8 mouse cellular contexts compared by ENCODE assay signal in the genomic region with DNA sequence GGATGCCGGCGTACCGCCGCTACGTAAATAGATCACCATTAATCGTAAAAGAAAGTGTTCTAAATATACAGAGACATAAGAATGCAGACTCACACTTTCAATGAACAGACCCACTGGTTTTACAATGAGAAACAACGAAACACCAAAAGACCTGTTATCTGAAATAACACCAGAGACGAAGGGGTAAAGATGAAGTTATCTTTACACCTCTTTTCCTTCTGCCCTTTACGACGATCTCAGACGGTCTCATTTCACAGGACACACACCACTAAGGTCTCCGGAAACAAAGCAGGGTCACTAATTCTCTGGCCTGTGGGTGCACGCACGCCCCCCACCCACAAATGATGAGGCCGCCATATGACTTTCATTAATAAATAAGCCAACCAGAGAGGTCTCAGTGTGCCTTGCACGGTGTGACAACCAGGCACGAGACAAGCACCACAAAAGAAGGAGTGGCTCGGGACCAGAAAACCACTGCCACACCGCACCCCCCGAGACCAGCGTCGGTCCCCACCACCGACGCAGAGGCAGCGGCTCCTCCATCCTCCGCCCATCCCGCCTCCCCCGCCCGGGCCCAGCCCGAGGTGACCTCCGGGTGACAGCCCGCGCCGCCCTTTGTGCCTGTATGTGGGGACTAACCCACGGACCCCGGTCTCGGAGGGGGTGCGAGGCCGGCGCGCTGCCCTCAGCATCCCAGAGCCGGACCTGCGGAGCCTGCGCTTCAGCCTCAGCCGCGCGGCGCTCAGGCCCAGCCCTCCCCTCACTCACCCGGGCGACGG. TPM values are rescaled to one million over a fixed set of nuclear protein-coding genes. Genes with fewer than 3 reads are reported as not detected.
DNase-seq lines count a peak whose midpoint lies in the region; ATAC-seq lines count a peak whose summit lies in the region.

No protein-coding gene starts in this region.

- H3K4me3 ChIP-seq in heart, embryonic 12.5 days, result peak overlapping the region; percentile 71
- peak overlapping the region; percentile 92 for H3K4me3 ChIP-seq in hindbrain, embryonic 10.5 days
- peak overlapping the region; percentile 64 for H3K4me3 ChIP-seq in macrophage (ENCODE audit: inconsistent target)

- peak overlapping the region; percentile 76 for H3K27ac ChIP-seq in heart, embryonic 12.5 days (ENCODE audit: poor library complexity, severe bottlenecking)
- peak overlapping the region; percentile 98 for H3K27ac ChIP-seq in hindbrain, embryonic 10.5 days
- no peak overlapping the region for H3K27ac ChIP-seq in macrophage

- peak overlapping the region; percentile 89 for H3K4me2 ChIP-seq in heart, embryonic 12.5 days

- peak overlapping the region; percentile 85 for H3K9ac ChIP-seq in heart, embryonic 12.5 days

- under 1% methylated on average over 51 of the region's 51 CpGs for WGBS in heart, embryonic 12.5 days
- under 1% methylated on average over 51 of the region's 51 CpGs for WGBS in hindbrain, embryonic 10.5 days
- WGBS in macrophage (ENCODE audit: missing documents), result 2% methylated on average over 48 of the region's 51 CpGs

- intact Hi-C loops in heart, postnatal 14 days (cut with DNase I), result loop anchor here (5.0 kb wide), 1 partner anchor 65 kb away; no protein-coding TSS in a partner anchor

- ATAC-seq in heart, embryonic 12.5 days (ENCODE audit: insufficient number of reproducible peaks, low FRiP score), result peak; percentile 70

- peaks cover 5% of the 10 kb centered on the region; the same call in 1 of the 2 replicates for H3K79me2 ChIP-seq in macrophage (ENCODE audit: inconsistent target)

- no peak for DNase-seq in heart, postnatal 14 days
- DNase-seq in CD4-positive helper T cell, adult 2 months (ENCODE audit: low read depth, low spot score), result peak; percentile 75
- DNase-seq in brain, adult 2 months (ENCODE audit: low read depth, low spot score), result peak; percentile 44
- DNase-seq in hindbrain, embryonic 10.5 days (ENCODE audit: low spot score), result no peak
- peak; percentile 9 for DNase-seq in telencephalon, adult 2 months (ENCODE audit: low read depth, low spot score)
- no peak for DNase-seq in thymus, postnatal 14 days

- H3K4me1 ChIP-seq in heart, embryonic 12.5 days (replicated peaks), result peaks cover 25% of the 10 kb centered on the region
- peaks cover 19% of the 10 kb centered on the region for H3K4me1 ChIP-seq in hindbrain, embryonic 10.5 days (replicated peaks)

- H3K27me3 ChIP-seq in heart, embryonic 12.5 days (replicated peaks), result 0 out of 2 replicates have a peak, but pooled peaks cover 8% of the 10 kb centered on the region
- H3K27me3 ChIP-seq in hindbrain, embryonic 10.5 days (ENCODE audit: insufficient read depth, poor library complexity, severe bottlenecking), result no peaks in the 10 kb centered on the region

- no peaks in the 10 kb centered on the region for H3K36me3 ChIP-seq in heart, embryonic 12.5 days
- H3K36me3 ChIP-seq in hindbrain, embryonic 10.5 days, result no peaks in the 10 kb centered on the region
- no peaks in the 10 kb centered on the region for H3K36me3 ChIP-seq in macrophage (ENCODE audit: inconsistent target)

- no peaks in the 10 kb centered on the region for H3K9me3 ChIP-seq in heart, embryonic 12.5 days (replicated peaks)
- H3K9me3 ChIP-seq in hindbrain, embryonic 10.5 days, result no peaks in the 10 kb centered on the region

RNA-seq across cellular contexts. Expression of gene Rnf24, which starts 0.5 kb away (rescaled TPM):
- polyA plus RNA-seq in heart, embryonic 12.5 days (2016; fragmentation: Nextera tagmentation; extraction: Ambion mirVana), result 2.6 and 2.8 TPM in 2 replicates
- total RNA-seq in heart, postnatal 14 days (2021), result 1 to 10 TPM; 3.4 to 3.9 TPM
- polyA plus RNA-seq in hindbrain, embryonic 10.5 days (2016; fragmentation: Nextera tagmentation; extraction: Ambion mirVana), result 7.9 and 10.6 TPM in 2 replicates
- total RNA-seq in macrophage (2018; cell fraction: chromatin; rRNA removed), result 10 to 100 TPM in 7 of 26 experiments, 1 to 10 TPM in 19; 2.8 to 38.2 (median 5.6) TPM
- total RNA-seq in macrophage (2018; cell fraction: cytosol; rRNA removed), result 1 to 10 TPM; 2.1 to 9.4 (median 2.7) TPM
- 10 to 100 TPM in 7 of 26 experiments, 1 to 10 TPM in 19; 3.4 to 29.8 (median 5.6) TPM for total RNA-seq in macrophage (2018; cell fraction: nucleus; rRNA removed)
- polyA plus RNA-seq in macrophage (2018), result 1.9 to 2.8 TPM (median 2.8 TPM) in 3 replicates

Comparison
In these comparisons a context has a peak if more than half of its experiments do, and no peak if none do; other contexts are left out.
1. DNase-seq: peak in CD4-positive helper T cell, adult 2 months (single experiment), brain, adult 2 months (single experiment) and telencephalon, adult 2 months (single experiment); none in heart, postnatal 14 days (0 of 2), hindbrain, embryonic 10.5 days (single experiment) and thymus, postnatal 14 days (single experiment).
2. Peak in every context shown above with its lines, with median percentiles within 50 percentile points of each other: H3K4me3 ChIP-seq.